ENCODE assay signal across 10 mouse cellular contexts in genomic region chr8:121570335-121570734, GRCm38 (mm10). TPM values are rescaled to one million over a fixed set of nuclear protein-coding genes. Genes with fewer than 3 reads are reported as not detected.
DNase-seq lines count a peak whose midpoint lies in the region; TF ChIP-seq lines count a peak whose summit lies in the region.
"Had no signal": no experiment of that assay in that cellular context is flagged by ENCODE, and none has a peak within 500 bp of the region (broad histone marks: within the 10 kb centered on the region; RNA-seq: fewer than 3 reads in every experiment).

No protein-coding gene starts in this region.

- peaks cover 95% of the 10 kb centered on the region for H3K4me1 ChIP-seq in megakaryocyte, embryonic 14.5 days

- no peak for TF ChIP-seq CTCF in layer of hippocampus, adult 2 months (conservative IDR thresholded peaks at IDR 0.05)

- peak overlapping the region; percentile 28; the same call in 1 of the 2 replicates for H3K27ac ChIP-seq in layer of hippocampus, adult 2 months

- peaks cover 46% of the 10 kb centered on the region for H3K36me3 ChIP-seq in megakaryocyte, embryonic 14.5 days (replicated peaks; ENCODE audit: low read length)

- DNase-seq in layer of hippocampus, adult 2 months (ENCODE audit: low spot score in 2 of 2): peak in 1 of 2 experiments; percentile 41
- DNase-seq in layer of hippocampus, postnatal 25 days (ENCODE audit: extremely low spot score in 1 of 2, low spot score in 1 of 2): no peak
- DNase-seq in adrenal gland, postnatal 14 days: peak; percentile 68
- DNase-seq in liver: peak; percentile 49
- DNase-seq in frontal cortex, postnatal 36 days (ENCODE audit: low spot score in 2 of 2): no peak
- no peak for DNase-seq in cerebellum, postnatal 36 days
- DNase-seq: kidney, postnatal 14 days had no signal

- no peaks in the 10 kb centered on the region for H3K9me3 ChIP-seq in megakaryocyte, embryonic 14.5 days

- no peaks in the 10 kb centered on the region for H3K27me3 ChIP-seq in megakaryocyte, embryonic 14.5 days (replicated peaks)

- H3K4me3 ChIP-seq in layer of hippocampus, adult 2 months: no peak overlapping the region
- peak overlapping the region; percentile 84 for H3K4me3 ChIP-seq in megakaryocyte, embryonic 14.5 days (replicated peaks)

RNA-seq across cellular contexts. Expression of gene Fbxo31, which starts 8.3 kb away (rescaled TPM):
- 100 to 1,000 TPM; 110 to 116 TPM for total RNA-seq in layer of hippocampus, adult 2 months (2021)
- 100 to 1,000 TPM; 107 to 113 TPM for total RNA-seq in layer of hippocampus, postnatal 25 days (2021)
- total RNA-seq in adrenal gland, postnatal 14 days (2021): 37.2 and 66.1 TPM in 2 replicates
- polyA plus RNA-seq in megakaryocyte, embryonic 14.5 days (2012; ENCODE audit: insufficient read depth, low replicate concordance): 19.2 and 31.2 TPM in 2 replicates

RNA-seq across cellular contexts. Expression of gene Map1lc3b, which starts 19.8 kb away (rescaled TPM):
- 100 to 1,000 TPM; 166 to 172 TPM for total RNA-seq in layer of hippocampus, adult 2 months (2021)
- 100 to 1,000 TPM; 160 to 197 TPM for total RNA-seq in layer of hippocampus, postnatal 25 days (2021)
- 137 and 170 TPM in 2 replicates for total RNA-seq in adrenal gland, postnatal 14 days (2021)
- 62.1 and 147 TPM in 2 replicates for polyA plus RNA-seq in megakaryocyte, embryonic 14.5 days (2012; ENCODE audit: insufficient read depth, low replicate concordance)

RNA-seq across cellular contexts. Expression of gene 1700018B08Rik, which starts 26.2 kb away (rescaled TPM):
- total RNA-seq in layer of hippocampus, adult 2 months (2021): not detected
- not detected for total RNA-seq in layer of hippocampus, postnatal 25 days (2021)
- total RNA-seq in adrenal gland, postnatal 14 days (2021): not detected in 2 replicates
- not detected in 2 replicates for polyA plus RNA-seq in megakaryocyte, embryonic 14.5 days (2012; ENCODE audit: insufficient read depth, low replicate concordance)
- polyA plus RNA-seq: neural tube, embryonic 11.5 days; thymus, postnatal 0 days had no signal

Comparison
In these comparisons a context has a peak if more than half of its experiments do, and no peak if none do; other contexts are left out.
1. DNase-seq: peak in adrenal gland, postnatal 14 days (single experiment) and liver (single experiment); none in layer of hippocampus, postnatal 25 days (0 of 2), frontal cortex, postnatal 36 days (0 of 2) and cerebellum, postnatal 36 days (0 of 2).